Mouse (Mus musculus) small intestine, adult 2 months (tissue): ENCODE measurements around the gene Eif3k.

Experiments
- CTCF ChIP-seq: fragments of 200-500 bp; IDR thresholded peaks from 2 replicates; pipeline ENCODE4 v1.5.1; 2012; ENCODE audit warnings: low read depth, mild to moderate bottlenecking, control low read depth, inconsistent platforms, low read length, moderate library complexity, mixed read lengths; ENCODE audit not compliant: insufficient replicate concordance, insufficient read length; ENCODE audit errors: extremely low read depth
- POLR2A ChIP-seq: fragments of 200-500 bp; IDR thresholded peaks from 2 replicates; pipeline ENCODE4 v1.6.1; 2012; ENCODE audit warnings: low read depth, mild to moderate bottlenecking, control low read depth, inconsistent platforms, low read length, moderate library complexity

DNA sequence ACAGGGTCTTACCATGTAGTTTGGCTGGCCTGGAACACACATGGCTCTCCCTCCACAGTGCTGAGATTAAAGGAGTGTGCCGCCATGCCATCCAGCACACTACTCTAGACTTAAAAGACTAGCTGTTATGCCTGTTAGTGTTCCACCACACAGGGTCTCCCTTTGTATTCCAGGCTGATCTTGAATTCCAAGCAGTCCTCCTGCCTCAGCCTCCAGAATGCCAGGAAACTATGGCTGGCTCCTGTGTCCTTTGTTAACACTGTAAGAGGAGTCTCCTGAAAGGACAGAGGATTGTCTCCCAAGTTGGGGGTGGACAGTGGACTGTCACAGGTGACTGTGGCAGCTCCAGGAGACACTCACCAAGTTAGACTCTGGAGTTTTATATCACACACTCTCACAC, 12.4 kb downstream of the Eif3k start:
- TF ChIP-seq CTCF (no peak), POLR2A (no peak)
